Mouse (Mus musculus): ENCODE results near the gene Oaf.

Oaf gene

DNA sequence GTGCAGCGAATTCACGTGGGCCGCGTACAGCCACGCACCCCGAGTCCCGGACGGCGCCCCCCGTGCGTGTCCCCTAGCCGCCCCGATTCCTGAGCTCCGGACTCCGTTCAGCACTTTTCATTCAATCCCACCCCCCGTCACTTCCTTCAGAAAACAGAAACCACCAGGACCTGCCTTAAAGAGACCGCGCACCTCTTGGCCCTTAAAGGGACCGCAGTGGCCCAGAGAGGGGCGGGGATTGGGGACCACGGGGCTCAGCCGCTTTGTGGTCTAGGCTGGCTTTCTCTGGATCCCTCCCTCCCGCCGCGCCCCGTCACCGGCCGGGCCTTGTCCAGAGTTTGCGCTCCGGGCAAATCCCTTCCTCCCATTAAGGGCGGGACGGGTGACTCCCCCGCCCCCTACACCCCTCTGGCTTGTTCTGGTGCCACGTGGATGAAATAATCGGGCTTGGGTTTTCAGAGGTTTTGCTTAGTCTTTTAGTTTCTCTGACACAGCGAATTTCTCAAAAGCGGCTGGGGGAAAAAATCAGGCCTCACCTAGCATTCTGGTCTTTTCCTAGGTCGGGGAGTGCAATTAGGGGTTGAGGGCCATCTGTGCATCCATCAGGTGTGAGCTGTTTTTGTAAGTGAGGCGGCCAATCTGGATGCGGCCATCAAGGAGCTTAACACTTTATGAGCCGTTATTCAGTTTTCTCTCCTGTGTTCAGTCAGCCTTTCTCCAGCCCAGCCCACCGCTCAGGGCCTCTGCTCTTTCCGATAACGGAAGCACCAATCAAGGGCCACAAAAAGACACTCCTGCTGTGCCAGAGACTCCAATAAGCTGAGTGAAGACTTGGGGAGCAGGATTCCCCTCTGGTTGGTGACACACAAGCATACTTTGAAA lies at the start of gene Oaf:
Gene Oaf, minus strand, starts transcription at position 200 of the 882 bp plus-strand sequence.
- no peak for DNase-seq (ENCODE audit: low read depth, low spot score)

DNA sequence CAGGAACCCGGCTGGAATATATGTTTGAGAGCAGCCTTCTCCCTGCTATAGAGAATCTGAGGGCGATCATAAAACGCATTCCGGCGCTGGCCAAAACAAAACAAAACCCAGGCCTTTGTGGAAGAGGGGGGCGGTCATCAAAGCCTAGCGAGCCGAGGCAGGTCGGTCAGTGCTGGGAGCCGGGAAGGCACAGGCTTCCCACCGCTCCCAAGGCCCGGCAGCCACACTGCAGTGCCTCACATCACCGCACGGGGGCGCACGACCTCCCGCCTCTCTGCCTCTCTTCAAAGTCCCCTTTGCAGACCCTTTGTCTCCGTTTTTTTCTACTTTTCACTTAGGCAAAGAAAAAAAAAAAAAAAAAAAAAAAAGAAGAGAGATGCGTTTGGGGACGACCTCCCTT lies 47.2 kb upstream of the Oaf start:
- no peak for DNase-seq (ENCODE audit: low read depth, low spot score)

DNA sequence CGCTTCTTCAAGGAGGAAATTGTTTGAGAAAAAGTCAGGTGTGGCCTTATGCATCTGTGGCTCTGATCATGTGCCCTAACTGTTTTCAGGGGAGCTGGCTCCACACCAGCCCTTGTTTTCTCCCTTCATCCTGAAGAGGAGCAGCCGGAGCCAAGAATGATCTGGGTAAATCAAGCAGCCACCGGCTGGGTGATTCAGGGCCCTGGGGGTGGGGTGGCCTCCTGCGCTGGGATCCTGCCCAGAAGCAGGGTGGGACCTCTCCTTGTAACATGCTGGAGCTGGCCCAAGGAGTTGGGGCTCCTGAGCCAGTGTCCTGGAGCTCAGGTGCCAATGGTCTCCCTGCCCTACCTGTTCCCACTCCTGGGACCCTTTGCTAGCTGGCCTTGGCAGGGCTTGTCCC lies 45.6 kb upstream of the Oaf start:
- DNase-seq (ENCODE audit: low read depth, low spot score) = no peak

DNA sequence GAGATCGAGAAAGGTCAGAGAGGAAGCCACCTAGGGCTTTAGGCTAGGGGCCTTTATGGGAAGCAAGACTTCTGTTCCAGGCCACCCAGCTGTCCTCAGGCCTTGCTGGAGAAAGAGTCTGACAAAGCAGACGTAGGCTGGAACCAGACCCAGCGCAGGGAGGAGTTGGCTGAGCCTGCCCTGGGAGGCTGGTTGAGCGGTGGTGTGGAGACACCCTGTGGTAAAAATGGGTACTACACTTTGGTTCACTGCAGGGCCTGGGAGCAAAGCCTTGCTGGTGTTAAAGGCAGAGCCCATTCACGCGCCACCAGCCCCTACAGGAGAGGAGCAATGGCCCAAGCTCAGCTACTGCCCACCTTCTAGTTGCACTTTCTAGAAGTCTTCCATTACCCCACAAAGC lies 44.6 kb upstream of the Oaf start:
- DNase-seq (ENCODE audit: low read depth, low spot score) = peak; percentile 23

DNA sequence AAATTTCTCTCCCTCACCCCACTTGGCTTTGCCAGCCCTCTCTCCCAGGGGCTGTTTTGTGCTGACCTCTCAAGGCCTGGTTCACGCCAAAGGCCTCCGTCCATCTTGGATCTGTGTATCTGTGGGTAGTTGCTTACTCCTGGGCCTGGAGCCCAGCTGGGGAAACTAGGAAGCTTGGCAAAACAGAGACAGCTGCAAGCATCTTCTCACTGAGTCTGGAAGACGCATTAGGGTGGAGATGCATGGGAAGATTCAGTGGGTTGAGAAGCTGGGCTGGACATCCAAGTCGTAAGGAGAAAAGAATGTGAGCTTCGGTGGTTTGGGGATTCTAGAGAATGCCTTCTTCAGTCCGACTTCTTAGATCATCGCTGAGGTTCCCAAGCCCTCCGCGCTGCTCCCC lies 34.0 kb upstream of the Oaf start:
- DNase-seq (ENCODE audit: low read depth, low spot score) = no peak

DNA sequence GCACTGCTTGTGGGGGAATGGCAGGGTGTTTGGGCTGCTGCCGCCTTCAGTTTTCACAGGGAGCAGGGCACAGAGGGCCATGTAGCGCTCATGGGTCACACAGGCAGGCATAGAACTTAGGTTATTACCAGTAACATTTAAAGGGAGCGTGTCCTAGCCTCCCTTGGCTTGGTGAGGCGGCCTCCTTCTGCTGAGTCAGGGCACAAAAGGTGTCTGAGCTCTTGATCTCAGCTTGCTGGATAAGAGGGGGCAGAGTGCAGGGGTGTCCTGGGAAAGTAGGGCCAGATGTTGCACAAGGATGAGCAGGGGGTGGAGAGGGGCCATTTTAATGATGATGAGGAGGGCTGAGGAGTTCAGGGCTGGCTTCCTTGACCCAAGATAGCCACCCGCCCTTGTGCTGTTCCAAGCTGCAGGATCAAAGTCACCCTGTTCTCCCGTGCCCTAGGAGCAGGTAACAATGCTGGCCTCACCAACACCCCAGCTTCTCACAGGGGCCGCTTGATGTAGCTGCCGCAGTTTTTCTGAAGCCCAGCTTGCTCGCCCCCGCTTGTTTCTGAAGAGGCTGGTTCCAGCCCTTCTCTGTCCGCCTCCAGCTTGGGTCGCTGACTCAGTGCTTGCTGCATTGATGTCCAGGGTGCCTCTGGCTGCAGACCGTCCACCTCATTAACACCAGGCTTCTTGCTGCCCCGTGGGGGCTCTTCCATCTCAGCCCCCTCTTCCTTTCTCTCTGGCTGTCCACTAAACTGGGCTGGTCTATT lies 32.2 kb upstream of the Oaf start:
- DNase-seq (ENCODE audit: low read depth, low spot score) = no peak

DNA sequence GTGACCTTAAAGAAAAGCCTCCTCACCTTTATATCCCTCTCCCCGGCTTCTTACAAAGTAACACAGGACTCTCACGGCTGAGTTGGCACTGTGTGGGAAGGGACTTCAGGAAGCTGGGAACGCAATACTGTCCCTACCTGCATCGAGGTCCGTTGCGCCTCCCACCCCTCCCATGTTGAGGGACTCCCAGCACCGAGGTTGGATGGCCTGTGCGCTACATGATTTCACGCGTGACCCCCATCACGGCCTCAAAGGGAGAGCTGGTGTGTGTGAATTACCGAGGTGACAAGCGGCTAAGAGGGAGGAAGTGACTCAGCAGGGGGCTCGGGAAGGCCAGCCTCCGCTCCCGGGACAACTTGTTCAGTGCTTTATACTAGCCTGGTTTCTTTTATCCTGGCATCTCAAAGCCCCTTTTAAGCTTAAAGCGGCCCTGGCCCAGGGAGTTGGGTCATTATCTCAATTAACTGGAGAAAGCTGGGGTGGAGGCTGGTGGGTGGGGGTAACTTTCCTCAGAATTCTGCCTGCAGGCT lies 31.1 kb upstream of the Oaf start:
- no peak for DNase-seq (ENCODE audit: low read depth, low spot score)

DNA sequence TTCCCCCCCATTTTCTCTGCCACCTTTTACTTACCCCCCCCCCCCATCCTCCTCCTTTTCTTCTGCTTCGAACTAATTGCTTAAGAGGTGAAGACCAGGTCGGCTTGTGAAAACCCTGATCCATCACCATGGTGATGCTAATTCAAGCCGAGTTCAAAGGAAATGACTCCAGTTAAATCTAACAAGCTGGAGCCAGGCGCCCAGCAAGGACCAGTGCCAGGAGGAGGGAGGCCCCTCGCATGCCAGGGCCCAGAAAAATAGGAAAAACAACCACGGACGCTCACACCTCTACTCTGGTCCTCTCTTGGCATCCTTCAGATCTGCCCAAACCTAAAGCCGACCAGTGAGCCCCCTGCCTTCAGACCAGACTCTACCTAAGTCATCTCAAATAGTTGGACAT lies 29.5 kb upstream of the Oaf start:
- DNase-seq (ENCODE audit: low read depth, low spot score) = no peak

DNA sequence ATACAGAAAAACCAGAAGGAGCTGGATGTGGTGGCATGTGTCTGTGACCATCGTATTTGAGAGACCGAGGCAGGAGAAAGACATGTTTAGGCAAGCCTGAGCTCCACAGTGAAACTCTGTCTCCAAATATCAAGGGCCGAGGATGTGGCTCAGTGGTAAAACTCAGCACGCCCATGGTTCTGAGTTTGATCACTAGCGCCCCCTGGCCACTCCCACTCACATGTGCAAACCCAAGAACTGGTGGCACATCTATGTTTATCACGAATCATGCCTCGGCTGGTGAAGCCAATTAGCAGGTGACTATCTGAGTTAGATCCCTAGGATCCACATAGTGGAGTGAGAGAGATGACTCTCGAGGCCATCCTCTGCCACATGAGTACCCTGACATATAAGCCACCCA lies 27.6 kb upstream of the Oaf start:
- no peak for DNase-seq (ENCODE audit: low read depth, low spot score)

DNA sequence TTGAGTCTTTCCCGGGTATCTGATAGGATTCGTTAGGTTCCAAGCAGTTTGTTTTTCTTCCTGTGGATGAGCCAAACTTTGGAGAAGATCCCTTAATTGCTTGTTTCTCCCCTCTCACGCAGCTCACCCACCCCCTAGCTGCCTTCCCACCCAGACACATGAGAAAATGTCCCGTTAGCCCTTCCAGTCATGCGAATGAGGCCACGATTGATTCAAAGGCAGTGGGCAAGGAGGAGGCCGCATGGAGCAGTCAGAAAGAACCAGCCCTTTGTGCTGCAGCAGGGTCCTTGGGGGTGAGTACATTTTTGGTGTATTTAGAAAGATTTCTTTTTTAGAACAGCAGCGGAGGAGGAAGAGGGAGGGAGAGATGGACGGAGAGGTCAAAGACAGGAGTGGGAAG lies 25.5 kb upstream of the Oaf start:
- DNase-seq (ENCODE audit: low read depth, low spot score) = no peak

DNA sequence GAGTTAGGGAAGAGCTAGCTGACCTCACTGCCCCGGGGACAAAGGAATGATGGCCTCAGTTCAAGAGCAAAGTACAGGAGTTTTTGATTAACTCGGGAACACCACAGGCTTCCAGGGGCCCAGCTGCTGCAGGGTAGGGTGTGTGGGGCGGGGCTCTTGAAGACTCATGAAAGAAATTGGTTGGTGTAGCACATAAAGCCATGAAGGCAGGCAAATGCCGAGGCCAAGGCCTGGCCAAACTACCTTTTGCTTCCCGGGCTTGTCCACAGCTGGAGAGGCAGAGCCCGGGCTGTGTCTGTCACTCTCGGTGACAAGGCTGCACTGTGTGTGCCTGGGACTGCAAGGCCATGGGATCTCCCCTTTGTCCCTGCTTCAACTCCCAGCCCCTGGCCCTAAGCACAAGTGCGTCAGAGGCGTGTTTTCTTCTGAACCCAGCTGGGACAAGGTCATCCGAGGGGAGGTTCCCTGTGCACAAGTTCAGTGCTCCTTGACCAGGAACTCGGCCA lies 24.3 kb upstream of the Oaf start:
- DNase-seq (ENCODE audit: low read depth, low spot score) = no peak

DNA sequence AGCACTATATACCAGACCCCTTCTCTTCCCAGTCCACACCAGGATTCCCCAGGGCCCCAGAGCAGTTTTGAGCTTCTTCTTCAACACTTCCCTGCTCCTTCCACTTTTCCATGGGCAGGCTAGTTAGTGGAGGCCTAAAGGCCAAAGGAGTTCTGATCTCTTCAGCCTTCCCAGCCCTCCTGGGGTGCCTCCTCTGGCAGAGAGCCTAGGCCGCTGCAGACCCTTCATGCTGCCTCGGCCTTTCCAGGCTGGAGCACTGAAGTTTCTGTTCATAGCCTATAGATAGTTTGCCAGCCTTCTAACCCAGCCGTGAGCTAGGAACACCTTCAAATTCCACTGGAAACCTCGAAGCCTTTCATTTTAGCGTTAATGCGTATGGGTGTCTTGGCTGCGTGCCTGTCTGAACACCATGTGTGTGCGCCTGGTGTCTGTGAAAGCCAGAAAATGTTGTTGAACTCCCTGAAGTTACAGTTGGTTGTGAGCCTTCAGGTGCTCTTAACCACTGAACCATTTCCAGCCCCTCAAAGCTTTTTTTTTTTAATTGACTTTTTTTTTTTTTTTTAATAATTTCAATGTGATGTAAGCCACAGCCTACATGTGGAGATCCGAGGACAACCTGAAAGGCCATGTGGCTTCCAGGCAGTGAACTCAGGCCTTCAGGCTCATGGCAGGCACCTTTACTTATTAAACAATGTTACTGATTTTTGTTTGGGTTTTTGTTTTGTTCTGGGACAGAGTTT lies 23.3 kb upstream of the Oaf start:
- DNase-seq (ENCODE audit: low read depth, low spot score) = no peak

DNA sequence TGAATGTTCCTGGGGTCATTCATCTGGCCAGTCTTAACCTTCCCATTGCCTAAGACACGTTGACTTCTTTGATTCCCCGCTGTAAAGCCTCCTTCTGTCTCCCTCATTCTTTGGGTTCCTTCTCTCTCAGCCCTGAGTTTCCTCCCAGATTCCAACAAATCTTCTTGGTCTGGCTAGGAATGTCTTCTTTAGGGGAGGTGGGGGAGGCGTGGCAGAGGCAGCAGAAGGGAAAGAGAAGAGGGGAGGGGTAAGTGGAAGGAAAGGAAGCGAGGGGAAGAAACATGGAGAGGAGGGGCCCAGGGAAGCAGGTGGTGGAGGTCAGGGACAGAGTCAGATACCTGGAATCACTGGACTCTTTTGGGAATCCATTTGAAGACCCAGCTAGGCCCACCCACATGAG lies 22.7 kb upstream of the Oaf start:
- DNase-seq (ENCODE audit: low read depth, low spot score) = no peak

DNA sequence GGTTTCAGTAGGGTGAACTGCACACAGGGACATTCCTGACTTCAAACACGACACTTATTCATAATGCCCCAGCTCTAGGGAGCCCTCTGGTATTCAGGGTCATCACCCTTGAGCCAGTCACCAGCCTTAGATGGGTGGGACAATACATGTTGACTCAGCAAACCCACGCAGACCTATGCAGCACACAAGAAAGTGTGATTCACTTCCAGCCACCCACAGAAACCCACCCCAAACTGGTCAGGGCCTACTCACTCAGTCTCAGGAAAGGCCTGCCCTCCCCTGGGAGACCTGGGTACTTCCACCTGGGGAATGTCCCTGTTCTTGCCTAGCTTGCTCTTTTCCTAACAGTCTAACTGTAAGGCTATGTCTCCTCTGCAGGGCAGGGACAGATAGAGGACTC lies 22.2 kb upstream of the Oaf start:
- no peak for DNase-seq (ENCODE audit: low read depth, low spot score)

DNA sequence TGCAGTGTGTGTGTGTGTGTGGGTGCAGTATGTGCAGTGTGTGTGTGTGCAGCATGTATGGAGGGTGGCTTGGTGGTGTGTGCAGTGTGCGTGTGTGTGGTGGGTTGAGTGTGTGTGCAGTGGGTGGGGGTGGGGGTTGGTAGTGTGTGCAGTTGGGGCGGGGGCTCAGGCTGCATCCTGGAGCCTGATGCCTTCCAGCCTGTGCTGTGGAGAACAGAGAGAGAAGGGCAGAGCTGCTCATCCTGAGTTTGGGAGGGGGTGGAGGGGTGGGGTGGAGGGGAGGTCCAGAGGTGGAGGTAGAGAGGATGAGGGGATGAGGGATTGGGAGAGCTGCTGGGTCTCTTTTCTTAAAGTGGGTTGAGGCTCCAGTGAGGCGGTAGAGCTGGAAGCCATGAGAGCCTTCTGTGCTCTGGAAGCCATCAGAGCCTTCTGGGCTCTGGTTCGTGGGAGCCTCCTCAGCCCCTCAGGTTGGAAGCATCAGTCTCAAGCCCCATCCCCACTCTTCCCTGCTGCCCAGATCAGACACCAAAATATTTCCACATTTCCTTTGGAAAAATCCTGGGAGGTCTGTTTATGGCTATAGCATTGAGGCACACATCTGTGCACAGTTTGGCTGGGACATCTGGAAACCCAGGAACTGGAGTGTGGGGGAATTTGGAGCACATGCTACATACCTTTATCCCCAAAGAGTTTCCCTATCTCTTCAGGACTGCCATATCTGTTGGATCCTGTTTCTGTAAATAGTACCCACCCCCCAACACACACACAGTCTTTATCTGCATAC lies 21.6 kb upstream of the Oaf start:
- no peak for DNase-seq (ENCODE audit: low read depth, low spot score)

DNA sequence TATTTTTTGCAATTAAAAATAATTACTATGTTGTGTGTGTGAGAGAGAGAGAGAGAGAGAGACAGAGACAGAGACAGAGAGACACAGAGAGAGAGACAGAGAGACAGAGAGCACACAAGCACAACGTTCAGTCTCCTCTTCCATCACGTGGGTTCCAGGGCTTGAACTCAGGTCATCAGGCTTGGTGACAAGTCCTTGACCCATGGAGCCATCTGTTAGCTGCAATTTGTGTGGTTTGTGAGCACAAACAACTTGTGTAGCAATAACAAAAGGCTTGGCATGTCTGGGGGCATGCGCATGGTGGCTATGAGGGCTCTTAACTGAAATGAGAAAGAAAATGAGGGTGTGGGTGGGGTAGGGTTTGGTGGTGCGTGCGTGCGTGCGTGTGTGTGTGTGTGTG lies 20.9 kb upstream of the Oaf start:
- no peak for DNase-seq (ENCODE audit: low read depth, low spot score)

DNA sequence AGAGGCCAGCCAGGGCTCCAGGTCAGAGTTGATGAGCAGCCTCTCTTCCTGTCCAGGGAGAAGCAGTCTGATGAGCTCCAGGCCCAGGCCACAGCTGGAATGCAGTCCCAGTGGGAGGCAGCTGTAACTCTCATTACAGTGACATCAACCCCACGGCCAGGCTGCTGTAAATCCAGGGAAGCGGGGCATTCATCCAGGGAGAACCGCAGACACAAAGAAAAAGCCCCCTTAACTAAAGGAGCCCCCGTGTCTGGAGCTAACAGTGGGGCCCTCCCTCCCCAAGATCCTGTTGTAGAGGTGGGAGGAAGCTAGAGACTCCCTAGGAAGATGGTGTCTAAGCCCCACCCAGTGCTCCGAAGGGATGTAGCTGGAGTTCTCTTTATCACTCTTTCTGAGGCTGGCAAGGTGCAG lies 13.6 kb upstream of the Oaf start:
- DNase-seq (ENCODE audit: low read depth, low spot score) = no peak

DNA sequence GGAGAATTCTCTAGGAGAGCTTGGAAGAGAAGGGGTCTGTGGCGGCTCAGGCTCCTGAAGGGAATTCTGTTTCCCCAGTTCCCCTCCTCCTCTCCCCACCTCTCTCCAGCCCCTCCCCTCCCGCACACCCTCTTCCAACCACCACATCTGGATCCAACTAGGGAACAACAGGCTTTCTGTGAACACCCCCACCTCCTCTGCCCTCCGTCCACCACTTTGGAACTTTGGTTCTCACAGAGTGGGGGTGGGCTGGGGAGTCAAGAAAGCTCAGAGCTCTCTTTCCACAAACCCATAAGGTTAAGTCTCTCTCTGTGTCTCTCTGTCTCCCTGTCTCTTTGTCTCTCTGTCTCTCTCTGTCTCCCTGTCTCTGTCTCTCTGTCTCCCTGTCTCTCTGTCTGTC lies 13.1 kb upstream of the Oaf start:
- DNase-seq (ENCODE audit: low read depth, low spot score) = no peak

DNA sequence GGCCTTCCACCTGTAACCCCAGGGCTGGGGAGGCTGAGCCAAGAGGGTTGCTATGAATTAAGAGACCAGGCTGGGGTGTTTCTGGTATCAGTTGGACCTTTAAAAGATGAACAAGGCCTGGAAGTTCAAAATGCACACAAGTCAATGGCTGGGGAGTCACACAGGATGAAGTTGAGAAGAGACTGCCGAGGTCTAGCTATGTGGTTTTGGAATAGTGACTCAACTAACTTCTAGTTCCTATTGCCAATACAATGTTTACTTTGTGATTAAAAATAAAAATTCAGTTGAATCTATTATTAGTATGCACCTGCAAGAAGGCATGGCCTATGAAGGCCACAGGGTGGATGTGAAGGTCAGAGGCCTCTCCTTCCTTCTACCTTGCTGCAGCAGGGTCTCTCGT lies 12.1 kb upstream of the Oaf start:
- DNase-seq (ENCODE audit: low read depth, low spot score) = no peak

DNA sequence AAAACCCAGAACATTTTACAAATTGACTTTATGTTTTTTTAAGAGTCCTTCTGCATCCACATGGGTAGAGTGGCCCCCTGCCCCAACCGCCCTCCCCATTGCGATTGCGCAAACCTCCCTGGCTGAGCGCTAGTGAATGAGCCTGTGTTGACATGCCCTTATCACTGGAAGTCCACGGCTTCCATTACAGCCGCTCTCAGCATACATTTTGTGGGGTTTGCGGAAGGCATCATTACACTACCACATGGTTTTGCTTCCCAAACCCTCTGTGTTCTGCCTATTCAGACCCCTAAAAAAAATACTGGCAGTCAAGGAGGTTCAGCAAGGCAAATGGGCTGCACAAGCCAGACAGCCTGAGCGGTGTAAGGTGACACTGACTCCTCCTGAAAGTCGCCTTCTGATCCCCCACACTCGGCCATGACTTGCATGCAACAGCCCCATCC lies 7.0 kb upstream of the Oaf start:
- DNase-seq (ENCODE audit: low read depth, low spot score) = no peak
